Mouse (Mus musculus): Measurements from ENCODE around the gene Ift88.

DNA sequence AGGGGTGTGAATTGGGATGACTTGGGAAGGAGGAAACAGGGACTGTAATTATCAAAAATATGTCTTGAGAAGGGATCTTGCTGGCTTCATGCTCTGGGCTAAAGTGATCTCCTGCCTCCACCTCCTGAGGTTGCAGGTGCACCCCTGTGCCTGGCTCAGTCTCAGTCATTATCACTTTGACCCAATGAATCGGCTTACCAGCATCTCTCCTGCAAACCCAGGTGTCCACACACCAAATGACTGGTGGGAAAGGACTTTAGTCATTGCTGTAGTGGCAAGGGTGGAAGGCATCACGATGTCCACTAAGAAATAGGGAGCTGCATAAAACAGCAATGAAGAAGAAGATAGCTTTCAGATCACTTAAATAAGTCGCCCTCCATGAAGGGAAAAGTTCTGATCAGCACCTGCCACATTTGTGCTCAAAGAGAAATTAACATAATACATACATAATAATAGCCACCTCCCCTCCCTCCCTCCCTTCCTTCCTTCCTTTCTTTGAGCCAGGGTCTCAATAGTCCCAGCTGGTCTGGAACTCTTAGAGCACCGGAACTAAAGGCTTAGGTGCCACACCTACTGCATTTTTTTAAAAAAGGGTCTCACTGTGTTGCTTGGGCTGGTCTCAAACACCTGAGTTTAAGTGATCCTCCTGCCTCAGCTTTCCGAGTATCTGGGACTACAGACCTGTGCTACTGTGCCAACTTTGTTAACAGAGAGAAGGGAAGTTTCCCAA lies 106.1 kb downstream of the Ift88 start:
- no peak for TF ChIP-seq CTCF (IDR thresholded peaks at IDR 0.05; ENCODE audit: low read depth)
- TF ChIP-seq EP300 (IDR thresholded peaks at IDR 0.05; ENCODE audit: low read depth): no peak
